Mouse (Mus musculus) stomach, postnatal 0 days (tissue): Measurements from ENCODE around the gene Pex19. TPM values are rescaled to one million over a fixed set of nuclear protein-coding genes. Genes with fewer than 3 reads are reported as not detected.
A peak's percentile ranks its signal among the peaks of the same experiment; 100 is the strongest.

ENCODE experiments used
- ATAC-seq: fragments of 200-750 bp; cut with Nextera tagmentation; 2 replicates; pipeline ENCODE4 v1.8.0; 2017; ENCODE audit not compliant: low FRiP score, low TSS enrichment
- DNase-seq: peaks from one replicate; pipeline ENCODE4 v3.0.0-alpha.2; 2016; ENCODE audit warnings: low spot score
- H3K27ac ChIP-seq: fragments of 300-500 bp; sonication (generic); replicated peaks from 2 replicates; pipeline ENCODE4 v1.5.1; 2014; ENCODE audit warnings: mild to moderate bottlenecking, control low read depth
- H3K27me3 ChIP-seq: fragments of 300-500 bp; sonication (generic); 2 replicates; pipeline ENCODE4 v1.6.1; 2014; ENCODE audit warnings: low read length; ENCODE audit not compliant: control insufficient read depth, insufficient read depth
- H3K36me3 ChIP-seq: fragments of 300-500 bp; sonication (generic); 2 replicates; pipeline ENCODE4 v1.6.1; 2014; ENCODE audit warnings: low read length, mixed read lengths; ENCODE audit not compliant: control insufficient read depth, insufficient read depth
- H3K4me1 ChIP-seq: fragments of 300-500 bp; sonication (generic); replicated peaks from 2 replicates; pipeline ENCODE4 v1.6.1; 2014; ENCODE audit warnings: antibody characterized with exemption; ENCODE audit not compliant: control insufficient read depth, insufficient read depth
- H3K4me2 ChIP-seq: fragments of 300-500 bp; sonication (generic); replicated peaks from 2 replicates; pipeline ENCODE4 v1.6.1; 2014; ENCODE audit warnings: low read depth, mild to moderate bottlenecking, control low read depth, moderate library complexity
- H3K4me3 ChIP-seq: fragments of 300-500 bp; sonication (generic); 2 replicates; pipeline ENCODE4 v1.5.1; 2014; ENCODE audit warnings: low read depth, low read length, control low read depth
- H3K9ac ChIP-seq: fragments of 300-500 bp; sonication (generic); 2 replicates; pipeline ENCODE4 v1.6.1; 2014; ENCODE audit warnings: mild to moderate bottlenecking, low read length, control low read depth, mixed read lengths
- H3K9me3 ChIP-seq: fragments of 300-500 bp; sonication (generic); 2 replicates; pipeline ENCODE4 v1.6.1; 2016; ENCODE audit warnings: low read length; ENCODE audit not compliant: control insufficient read depth
- CTCF ChIP-seq: IDR thresholded peaks from 2 replicates; pipeline ENCODE4 v1.5.1; 2016; ENCODE audit warnings: antibody characterized with exemption, low read depth, mild to moderate bottlenecking, moderate library complexity
- EP300 ChIP-seq: optimal IDR thresholded peaks from 2 replicates; pipeline ENCODE3; 2016; ENCODE audit warnings: antibody characterized with exemption
- WGBS: fragments of 180-500 bp; shearing (Covaris S2); extraction: QIAGEN DNeasy Blood & Tissue Kit; methylation state at CpG from one replicate; pipeline ENCODE4 v1.1.7; 2014; 5-methylcytosine and 5-hydroxymethylcytosine counted together
- polyA plus RNA-seq: library from polyadenylated mRNA; unstranded; fragments of >200 nt; fragmentation: Nextera tagmentation; extraction: Ambion mirVana; gene quantifications from 2 replicates; pipeline ENCODE4 v1.2.1, GENCODE M21; 2015

Pex19 gene
- polyA plus RNA-seq, result 82.9 and 92.0 TPM in 2 replicates

- H3K4me1 ChIP-seq, result peaks cover 6% of the 10 kb centered on the region; the same call in 1 of the 2 replicates
- H3K36me3 ChIP-seq, result peaks cover 11% of the 10 kb centered on the region
- H3K27me3 ChIP-seq, result no peaks in the 10 kb centered on the region
- no peaks in the 10 kb centered on the region for H3K9me3 ChIP-seq
- H3K4me2 ChIP-seq, result peak within 1 kb of the TSS; percentile 78
- DNase-seq (peak; percentile 95), ATAC-seq (peak; percentile 93)
- H3K27ac ChIP-seq, result peak within 1 kb of the TSS; percentile 81
- no peak for TF ChIP-seq EP300
- no peak for TF ChIP-seq CTCF
- peak within 1 kb of the TSS; percentile 86 for H3K4me3 ChIP-seq
- WGBS, result 1% methylated on average over 42 of the region's 42 CpGs
- peak within 1 kb of the TSS; percentile 93 for H3K9ac ChIP-seq
These were observed at the start of gene Pex19 for GRCm38 (mm10) chr1:172126376-172127347. TSS of gene Pex19 (plus strand) at chr1:172126755.

- TF ChIP-seq EP300 (no peak), CTCF (no peak)
- Histone ChIP-seq H3K9ac (no peak overlapping the region), H3K27me3 (no peaks in the 10 kb centered on the region), H3K9me3 (no peaks in the 10 kb centered on the region), H3K4me3 (no peak overlapping the region), H3K4me2 (no peak overlapping the region), H3K36me3 (peaks cover 20% of the 10 kb centered on the region), H3K4me1 (no peaks in the 10 kb centered on the region), H3K27ac (no peak overlapping the region)
- WGBS, result 65% methylated on average over 5 of the region's 5 CpGs
- ATAC-seq (no peak), DNase-seq (peak; percentile 64)
These were observed 48.6 kb upstream of the Pex19 start for GRCm38 (mm10) chr1:172077981-172078380.

DNA sequence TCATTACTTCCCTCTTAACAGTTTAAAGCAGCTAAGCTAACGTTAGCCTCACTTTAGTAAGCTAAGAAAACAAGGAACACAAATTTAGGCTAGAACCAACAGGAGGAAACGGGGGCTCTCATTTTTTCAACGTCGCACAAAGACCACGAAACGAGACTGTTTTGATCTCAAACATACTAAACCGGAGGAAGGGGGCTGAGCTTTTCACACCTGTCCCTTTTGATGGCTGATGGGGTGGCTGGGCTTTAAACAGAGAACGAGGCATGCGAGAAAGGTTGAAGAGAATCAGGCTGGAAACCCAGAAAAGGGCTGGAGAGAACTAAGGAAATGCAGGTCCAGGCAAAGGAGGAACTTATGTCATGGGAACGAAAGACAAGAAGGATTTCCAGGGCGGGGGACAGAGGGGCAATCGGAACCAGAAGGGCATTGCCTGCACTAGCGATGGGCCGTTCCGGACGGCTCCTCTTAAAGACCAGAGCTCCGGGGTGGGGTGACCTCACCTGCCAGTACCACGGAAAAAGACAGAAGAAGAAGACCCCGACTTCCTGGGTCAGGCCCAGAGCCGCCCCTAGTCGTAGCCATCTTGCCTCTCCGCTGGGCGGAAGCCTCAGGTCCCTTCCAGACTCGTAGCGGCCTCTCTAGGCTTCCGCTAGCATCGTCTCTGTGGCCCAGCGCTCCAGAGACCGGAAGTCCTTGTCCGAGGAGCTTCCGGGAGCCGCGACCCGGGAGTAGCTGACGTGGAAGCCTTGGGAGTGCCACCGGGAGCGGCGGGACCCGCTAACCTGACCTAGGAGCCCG is 44.3 kb upstream of the Pex19 start, which contains the start of the genes Copa and Ncstn:
TSS of gene Copa (plus strand) at position 429 of the 798 bp plus-strand sequence.
TSS of gene Ncstn (minus strand) at position 695 of the 798 bp plus-strand sequence.
- peak within 1 kb of the TSS; percentile 90 for H3K4me3 ChIP-seq
- DNase-seq (peak; percentile 96), ATAC-seq (peak; percentile 98)
- H3K4me2 ChIP-seq, result peak within 1 kb of the TSS; percentile 56
- no peaks in the 10 kb centered on the region; the same call in 1 of the 2 replicates for H3K36me3 ChIP-seq
- H3K9ac ChIP-seq, result peak within 1 kb of the TSS; percentile 85
- TF ChIP-seq EP300, result peak; percentile 59
- peak; percentile 54 for TF ChIP-seq CTCF
- peak within 1 kb of the TSS; percentile 80 for H3K27ac ChIP-seq
- no peaks in the 10 kb centered on the region for H3K9me3 ChIP-seq
- 0 out of 2 replicates have a peak, but pooled peaks cover 2% of the 10 kb centered on the region for H3K4me1 ChIP-seq
- WGBS, result under 1% methylated on average over 40 of the region's 40 CpGs
- no peaks in the 10 kb centered on the region for H3K27me3 ChIP-seq

- Histone ChIP-seq H3K27me3 (no peaks in the 10 kb centered on the region), H3K9me3 (no peaks in the 10 kb centered on the region), H3K36me3 (no peaks in the 10 kb centered on the region; the same call in 1 of the 2 replicates), H3K27ac (peak overlapping the region; percentile 80), H3K4me2 (peak overlapping the region; percentile 56), H3K4me3 (peak overlapping the region; percentile 90), H3K9ac (peak overlapping the region; percentile 85), H3K4me1 (0 out of 2 replicates have a peak, but pooled peaks cover 2% of the 10 kb centered on the region)
- TF ChIP-seq CTCF (no peak), EP300 (peak; percentile 50)
- ATAC-seq, result peak; percentile 72
- DNase-seq, result no peak
- under 1% methylated on average over 24 of the region's 24 CpGs for WGBS
These were observed 43.6 kb upstream of the Pex19 start for GRCm38 (mm10) chr1:172082899-172083445.

- Histone ChIP-seq H3K27ac (no peak overlapping the region), H3K4me1 (no peaks in the 10 kb centered on the region), H3K9ac (no peak overlapping the region), H3K4me3 (no peak overlapping the region), H3K9me3 (no peaks in the 10 kb centered on the region), H3K36me3 (peaks cover 28% of the 10 kb centered on the region), H3K27me3 (no peaks in the 10 kb centered on the region), H3K4me2 (no peak overlapping the region)
- TF ChIP-seq CTCF, result no peak
- 73% methylated on average over 3 of the region's 3 CpGs for WGBS
- ATAC-seq, result no peak
- DNase-seq, result no peak
These were observed 33.0 kb upstream of the Pex19 start for GRCm38 (mm10) chr1:172093522-172093921.
